Mouse (Mus musculus): ENCODE results near the gene Cyp46a1.
A peak's percentile ranks its signal among the peaks of the same experiment; 100 is the strongest.

Gene Cyp46a1

GRCm38 (mm10) chr12:108311741-108312290, 22.4 kb upstream of the Cyp46a1 start:
- no peak for DNase-seq (ENCODE audit: low read depth, low spot score)

- no peak for DNase-seq (ENCODE audit: low read depth, low spot score)
Measured at GRCm38 (mm10) chr12:108312432-108312851, 21.7 kb upstream of the Cyp46a1 start.

- no peak for DNase-seq (ENCODE audit: low read depth, low spot score)
Measured at GRCm38 (mm10) chr12:108313244-108313772, 20.9 kb upstream of the Cyp46a1 start.

GRCm38 (mm10) chr12:108315818-108316217, 18.4 kb upstream of the Cyp46a1 start:
- DNase-seq (ENCODE audit: low read depth, low spot score), result no peak

- DNase-seq (ENCODE audit: low read depth, low spot score), result no peak
Measured at GRCm38 (mm10) chr12:108316655-108317054, 17.5 kb upstream of the Cyp46a1 start.

GRCm38 (mm10) chr12:108317201-108317738, 16.9 kb upstream of the Cyp46a1 start:
- peak; percentile 54 for DNase-seq (ENCODE audit: low read depth, low spot score)

GRCm38 (mm10) chr12:108317826-108318430, 16.3 kb upstream of the Cyp46a1 start:
- DNase-seq (ENCODE audit: low read depth, low spot score), result no peak

GRCm38 (mm10) chr12:108318499-108318898, 15.7 kb upstream of the Cyp46a1 start:
- no peak for DNase-seq (ENCODE audit: low read depth, low spot score)

- no peak for DNase-seq (ENCODE audit: low read depth, low spot score)
Measured at GRCm38 (mm10) chr12:108320096-108320495, 14.1 kb upstream of the Cyp46a1 start.

GRCm38 (mm10) chr12:108326401-108326800, 7.8 kb upstream of the Cyp46a1 start:
- DNase-seq (ENCODE audit: low read depth, low spot score), result no peak

- DNase-seq (ENCODE audit: low read depth, low spot score), result no peak
Measured at GRCm38 (mm10) chr12:108327889-108328491, 6.2 kb upstream of the Cyp46a1 start.

GRCm38 (mm10) chr12:108333056-108333455, 1.1 kb upstream of the Cyp46a1 start:
- DNase-seq (ENCODE audit: low read depth, low spot score), result peak; percentile 86

- DNase-seq (ENCODE audit: low read depth, low spot score), result peak; percentile 35
Measured at GRCm38 (mm10) chr12:108333481-108333882, 699 bp upstream of the Cyp46a1 start.

GRCm38 (mm10) chr12:108334529-108334928, 348 bp downstream of the Cyp46a1 start:
- no peak for DNase-seq (ENCODE audit: low read depth, low spot score)

GRCm38 (mm10) chr12:108338572-108339190, 4.5 kb downstream of the Cyp46a1 start:
- peak; percentile 71 for DNase-seq (ENCODE audit: low read depth, low spot score)

- no peak for DNase-seq (ENCODE audit: low read depth, low spot score)
Measured at GRCm38 (mm10) chr12:108348151-108348550, 14.0 kb downstream of the Cyp46a1 start.

- no peak for DNase-seq (ENCODE audit: low read depth, low spot score)
Measured at GRCm38 (mm10) chr12:108349026-108349425, 14.8 kb downstream of the Cyp46a1 start.

GRCm38 (mm10) chr12:108350931-108351330, 16.8 kb downstream of the Cyp46a1 start:
- DNase-seq (ENCODE audit: low read depth, low spot score), result no peak

GRCm38 (mm10) chr12:108352371-108353136, 18.4 kb downstream of the Cyp46a1 start:
- no peak for DNase-seq (ENCODE audit: low read depth, low spot score)

- DNase-seq (ENCODE audit: low read depth, low spot score), result no peak
Measured at GRCm38 (mm10) chr12:108354284-108354683, 20.1 kb downstream of the Cyp46a1 start.

- no peak for DNase-seq (ENCODE audit: low read depth, low spot score)
Measured at GRCm38 (mm10) chr12:108355271-108355670, 21.1 kb downstream of the Cyp46a1 start.

Data from mesoderm, embryonic 11.5 days (tissue).